ENCODE assay signal across 15 mouse cellular contexts in the genomic region with DNA sequence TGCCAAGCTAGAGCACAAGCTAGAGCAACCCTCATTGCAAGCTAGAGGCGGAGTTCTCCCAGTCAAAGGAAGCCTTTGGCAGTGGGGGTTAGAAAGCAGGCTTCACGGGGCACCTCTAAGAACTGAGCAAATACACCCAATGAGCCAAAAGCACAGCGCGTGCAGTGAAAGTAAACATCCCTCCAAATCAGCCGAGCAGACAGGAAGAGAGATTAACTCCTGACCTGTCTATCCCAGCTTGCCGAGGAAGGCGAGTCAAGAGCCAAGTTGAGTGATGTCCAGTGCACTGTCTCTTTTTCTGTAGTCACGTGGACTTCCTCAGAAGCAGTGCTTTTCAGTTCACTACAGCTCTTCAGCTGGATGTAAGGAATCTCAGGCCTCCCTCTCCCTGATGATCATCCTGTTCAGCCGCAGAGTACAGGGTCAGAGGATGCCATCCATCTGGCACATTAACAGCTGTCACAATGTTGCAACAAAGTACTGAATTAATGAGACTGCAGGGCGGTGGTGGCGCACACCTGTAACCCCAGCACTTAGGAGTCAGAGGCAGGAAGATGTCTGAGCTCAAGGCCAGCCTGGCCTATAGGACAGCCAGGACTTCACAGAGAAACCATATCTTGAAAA. TPM values are rescaled to one million over a fixed set of nuclear protein-coding genes. Genes with fewer than 3 reads are reported as not detected.
A peak's percentile ranks its signal among the peaks of the same experiment; 100 is the strongest.
DNase-seq lines count a peak whose midpoint lies in the region; ATAC-seq and TF ChIP-seq lines count a peak whose summit lies in the region.
"Had no signal": no experiment of that assay in that cellular context is flagged by ENCODE, and none has a peak within 500 bp of the region (broad histone marks: within the 10 kb centered on the region; RNA-seq: fewer than 3 reads in every experiment).

No protein-coding gene starts in this region.

- H3K9me3 ChIP-seq in hindbrain, postnatal 0 days (ENCODE audit: low read length), result no peaks in the 10 kb centered on the region
- H3K9me3 ChIP-seq in hindbrain, embryonic 16.5 days (ENCODE audit: control insufficient read depth, low read length), result no peaks in the 10 kb centered on the region
- no peaks in the 10 kb centered on the region for H3K9me3 ChIP-seq in kidney, embryonic 15.5 days (replicated peaks)
- no peaks in the 10 kb centered on the region for H3K9me3 ChIP-seq in liver, embryonic 16.5 days (replicated peaks; ENCODE audit: control insufficient read depth, low read length)
- H3K9me3 ChIP-seq in stomach, embryonic 14.5 days (ENCODE audit: control insufficient read depth, low read depth, low read length), result no peaks in the 10 kb centered on the region
- H3K9me3 ChIP-seq: heart, embryonic 13.5 days had no signal

- H3K9ac ChIP-seq in hindbrain, postnatal 0 days (replicated peaks; ENCODE audit: low read length), result no peak overlapping the region
- no peak overlapping the region for H3K9ac ChIP-seq in hindbrain, embryonic 16.5 days (ENCODE audit: low read depth, low read length)
- H3K9ac ChIP-seq in kidney, embryonic 15.5 days, result no peak overlapping the region
- H3K9ac ChIP-seq in liver, embryonic 16.5 days (ENCODE audit: low read depth, low read length), result no peak overlapping the region
- H3K9ac ChIP-seq in stomach, embryonic 14.5 days (replicated peaks; ENCODE audit: low read depth, low read length), result no peak overlapping the region
- H3K9ac ChIP-seq: heart, embryonic 13.5 days had no signal

- DNase-seq in hindbrain, postnatal 0 days (ENCODE audit: low spot score), result peak; percentile 24
- DNase-seq in frontal cortex, postnatal 25 days (ENCODE audit: low spot score in 2 of 2), result no peak
- DNase-seq in gastrocnemius, postnatal 14 days, result no peak
- DNase-seq: cerebellum, postnatal 36 days; left cerebral cortex, postnatal 4 days; right cerebral cortex, postnatal 4 days had no signal

- H3K36me3 ChIP-seq in hindbrain, postnatal 0 days (ENCODE audit: insufficient read depth, low read length), result no peaks in the 10 kb centered on the region
- peaks cover 9% of the 10 kb centered on the region; the same call in 1 of the 2 replicates for H3K36me3 ChIP-seq in hindbrain, embryonic 16.5 days (ENCODE audit: control insufficient read depth, insufficient read depth, low read length)
- peaks cover 6% of the 10 kb centered on the region; the same call in 1 of the 2 replicates for H3K36me3 ChIP-seq in kidney, embryonic 15.5 days
- no peaks in the 10 kb centered on the region for H3K36me3 ChIP-seq in liver, embryonic 16.5 days (ENCODE audit: control insufficient read depth, insufficient read depth)
- H3K36me3 ChIP-seq in stomach, embryonic 14.5 days (ENCODE audit: control insufficient read depth, insufficient read depth, low read length), result peaks cover 4% of the 10 kb centered on the region; the same call in 1 of the 2 replicates

- no peaks in the 10 kb centered on the region for H3K27me3 ChIP-seq in hindbrain, postnatal 0 days (ENCODE audit: insufficient read depth, low read length)
- no peaks in the 10 kb centered on the region for H3K27me3 ChIP-seq in hindbrain, embryonic 16.5 days (replicated peaks; ENCODE audit: control insufficient read depth, insufficient read depth, low read length)
- no peaks in the 10 kb centered on the region for H3K27me3 ChIP-seq in kidney, embryonic 15.5 days
- no peaks in the 10 kb centered on the region for H3K27me3 ChIP-seq in liver, embryonic 16.5 days (ENCODE audit: control insufficient read depth, insufficient read depth, low read depth, low read length)
- no peaks in the 10 kb centered on the region for H3K27me3 ChIP-seq in stomach, embryonic 14.5 days (ENCODE audit: control insufficient read depth, insufficient read depth, low read length)
- H3K27me3 ChIP-seq: heart, embryonic 13.5 days had no signal

- no peak overlapping the region for H3K27ac ChIP-seq in hindbrain, postnatal 0 days
- H3K27ac ChIP-seq in hindbrain, embryonic 16.5 days (ENCODE audit: low read depth, low read length), result no peak overlapping the region
- no peak overlapping the region for H3K27ac ChIP-seq in kidney, embryonic 15.5 days
- H3K27ac ChIP-seq in liver, embryonic 16.5 days (ENCODE audit: low read length), result peak overlapping the region; percentile 61
- no peak overlapping the region for H3K27ac ChIP-seq in stomach, embryonic 14.5 days (ENCODE audit: low read length)
- H3K27ac ChIP-seq: heart, embryonic 13.5 days; midbrain, embryonic 10.5 days had no signal

- H3K4me2 ChIP-seq in hindbrain, postnatal 0 days (ENCODE audit: low read depth, low read length), result no peak overlapping the region
- H3K4me2 ChIP-seq in hindbrain, embryonic 16.5 days (ENCODE audit: low read length), result no peak overlapping the region
- no peak overlapping the region for H3K4me2 ChIP-seq in kidney, embryonic 15.5 days
- H3K4me2 ChIP-seq in liver, embryonic 16.5 days (ENCODE audit: low read depth, low read length), result no peak overlapping the region
- H3K4me2 ChIP-seq in stomach, embryonic 14.5 days (replicated peaks; ENCODE audit: low read depth, low read length), result no peak overlapping the region
- H3K4me2 ChIP-seq: heart, embryonic 13.5 days had no signal

- H3K4me1 ChIP-seq in hindbrain, postnatal 0 days (ENCODE audit: insufficient read depth, low read length), result no peaks in the 10 kb centered on the region
- no peaks in the 10 kb centered on the region for H3K4me1 ChIP-seq in hindbrain, embryonic 16.5 days (ENCODE audit: control insufficient read depth, insufficient read depth, low read depth, low read length)
- peaks cover 10% of the 10 kb centered on the region; the same call in 1 of the 2 replicates for H3K4me1 ChIP-seq in kidney, embryonic 15.5 days
- peaks cover 10% of the 10 kb centered on the region for H3K4me1 ChIP-seq in liver, embryonic 16.5 days (ENCODE audit: control insufficient read depth, low read depth, low read length)
- H3K4me1 ChIP-seq in stomach, embryonic 14.5 days (ENCODE audit: control insufficient read depth, insufficient read depth, low read length), result peaks cover 11% of the 10 kb centered on the region; the same call in 1 of the 2 replicates

- no peak overlapping the region for H3K4me3 ChIP-seq in hindbrain, postnatal 0 days (ENCODE audit: low read length)
- no peak overlapping the region for H3K4me3 ChIP-seq in hindbrain, embryonic 16.5 days (ENCODE audit: low read length)
- H3K4me3 ChIP-seq in kidney, embryonic 15.5 days (replicated peaks), result no peak overlapping the region
- H3K4me3 ChIP-seq in liver, embryonic 16.5 days (ENCODE audit: low read depth, low read length), result no peak overlapping the region
- H3K4me3 ChIP-seq in stomach, embryonic 14.5 days (ENCODE audit: low read depth, low read length), result no peak overlapping the region
- H3K4me3 ChIP-seq: erythroblast, embryonic 14.5 days; heart, embryonic 13.5 days; midbrain, embryonic 10.5 days had no signal

- ATAC-seq in hindbrain, postnatal 0 days, result no peak
- no peak for ATAC-seq in hindbrain, embryonic 16.5 days
- ATAC-seq in kidney, embryonic 15.5 days (replicated peaks; ENCODE audit: low FRiP score), result peak; percentile 50; the same call in 1 of the 2 replicates
- peak; percentile 81 for ATAC-seq in liver, embryonic 16.5 days (ENCODE audit: low read depth)
- peak; percentile 51; the same call in 1 of the 2 replicates for ATAC-seq in stomach, embryonic 14.5 days (ENCODE audit: insufficient number of reproducible peaks, insufficient read depth, low FRiP score, low read depth)
- ATAC-seq in erythroid progenitor cell, adult 5-6 weeks (replicated peaks; ENCODE audit: low FRiP score, poor library complexity, severe bottlenecking), result no peak
- ATAC-seq: inflammation-experienced regulatory T-cells, adult 6 months had no signal

- intact Hi-C loops in gastrocnemius, postnatal 14 days (cut with DNase I; ENCODE audit: low total_unique reads), result no loop called here

- 56% methylated on average over 11 of the region's 11 CpGs for WGBS in hindbrain, postnatal 0 days
- 69% methylated on average over 11 of the region's 11 CpGs for WGBS in hindbrain, embryonic 16.5 days
- 13% methylated on average over 11 of the region's 11 CpGs for WGBS in kidney, embryonic 15.5 days
- WGBS in liver, embryonic 16.5 days (ENCODE audit: insufficient replicate concordance), result 36% methylated on average over 11 of the region's 11 CpGs
- WGBS in stomach, embryonic 14.5 days, result 12% methylated on average over 11 of the region's 11 CpGs

- no peak for TF ChIP-seq CTCF in hindbrain, postnatal 0 days (IDR thresholded peaks at IDR 0.05; ENCODE audit: low read depth)

RNA-seq across cellular contexts. Expression of a gene that starts 19.4 kb away (rescaled TPM):
- total RNA-seq in hindbrain, postnatal 0 days (2014; rRNA removed), result 2.8 and 4.9 TPM in 2 replicates
- polyA plus RNA-seq in hindbrain, postnatal 0 days (2015; fragmentation: Nextera tagmentation; extraction: Ambion mirVana), result 2.0 and 2.3 TPM in 2 replicates
- polyA plus RNA-seq in hindbrain, embryonic 16.5 days (2015; fragmentation: Nextera tagmentation; extraction: Ambion mirVana), result 2.3 and 2.7 TPM in 2 replicates
- polyA plus RNA-seq in kidney, embryonic 15.5 days (2015; fragmentation: Nextera tagmentation; extraction: Ambion mirVana), result 3.6 and 3.7 TPM in 2 replicates
- 25.1 and 26.5 TPM in 2 replicates for polyA plus RNA-seq in liver, embryonic 16.5 days (2015; fragmentation: Nextera tagmentation; extraction: Ambion mirVana)
- 4.3 and 4.5 TPM in 2 replicates for polyA plus RNA-seq in stomach, embryonic 14.5 days (2014; fragmentation: Nextera tagmentation; extraction: Ambion mirVana)
- total RNA-seq in erythroid progenitor cell, adult 5-6 weeks (2015; ENCODE audit: low replicate concordance), result 44.0 and 44.4 TPM in 2 replicates
- 23.7 and 42.1 TPM in 2 replicates for total RNA-seq in erythroid progenitor cell, adult 5-6 weeks (2017; ENCODE audit: low replicate concordance)
- 1 to 10 TPM; 2.6 to 4.2 TPM for total RNA-seq in gastrocnemius, postnatal 14 days (2021)

RNA-seq across cellular contexts. Expression of a gene that starts 26.2 kb away (rescaled TPM):
- 14.6 and 19.7 TPM in 2 replicates for total RNA-seq in hindbrain, postnatal 0 days (2014; rRNA removed)
- 11.6 and 12.6 TPM in 2 replicates for polyA plus RNA-seq in hindbrain, postnatal 0 days (2015; fragmentation: Nextera tagmentation; extraction: Ambion mirVana)
- 12.5 and 14.0 TPM in 2 replicates for polyA plus RNA-seq in hindbrain, embryonic 16.5 days (2015; fragmentation: Nextera tagmentation; extraction: Ambion mirVana)
- polyA plus RNA-seq in kidney, embryonic 15.5 days (2015; fragmentation: Nextera tagmentation; extraction: Ambion mirVana), result 9.1 and 9.6 TPM in 2 replicates
- polyA plus RNA-seq in liver, embryonic 16.5 days (2015; fragmentation: Nextera tagmentation; extraction: Ambion mirVana), result 1.8 and 1.9 TPM in 2 replicates
- polyA plus RNA-seq in stomach, embryonic 14.5 days (2014; fragmentation: Nextera tagmentation; extraction: Ambion mirVana), result 8.5 and 10.1 TPM in 2 replicates
- 1.3 TPM in 1 of 2 replicates, not detected in the other for total RNA-seq in erythroid progenitor cell, adult 5-6 weeks (2015; ENCODE audit: low replicate concordance)
- 0.53 and 2.7 TPM in 2 replicates for total RNA-seq in erythroid progenitor cell, adult 5-6 weeks (2017; ENCODE audit: low replicate concordance)
- total RNA-seq in gastrocnemius, postnatal 14 days (2021), result 1 to 10 TPM; 4.8 to 5.4 TPM

RNA-seq across cellular contexts. Expression of a gene that starts 33.5 kb away (rescaled TPM):
- 20.6 and 23.0 TPM in 2 replicates for total RNA-seq in hindbrain, postnatal 0 days (2014; rRNA removed)
- polyA plus RNA-seq in hindbrain, postnatal 0 days (2015; fragmentation: Nextera tagmentation; extraction: Ambion mirVana), result 21.5 and 21.7 TPM in 2 replicates
- polyA plus RNA-seq in hindbrain, embryonic 16.5 days (2015; fragmentation: Nextera tagmentation; extraction: Ambion mirVana), result 21.3 TPM in 2 replicates
- polyA plus RNA-seq in kidney, embryonic 15.5 days (2015; fragmentation: Nextera tagmentation; extraction: Ambion mirVana), result 34.6 and 37.2 TPM in 2 replicates
- polyA plus RNA-seq in liver, embryonic 16.5 days (2015; fragmentation: Nextera tagmentation; extraction: Ambion mirVana), result 10.0 and 10.6 TPM in 2 replicates
- polyA plus RNA-seq in stomach, embryonic 14.5 days (2014; fragmentation: Nextera tagmentation; extraction: Ambion mirVana), result 23.3 and 23.8 TPM in 2 replicates
- 6.7 TPM in 1 of 2 replicates, not detected in the other for total RNA-seq in erythroid progenitor cell, adult 5-6 weeks (2015; ENCODE audit: low replicate concordance)
- total RNA-seq in erythroid progenitor cell, adult 5-6 weeks (2017; ENCODE audit: low replicate concordance), result 3.2 TPM in 1 of 2 replicates, not detected in the other
- 10 to 100 TPM; 13.9 to 18.3 TPM for total RNA-seq in gastrocnemius, postnatal 14 days (2021)

Comparison
In these comparisons a context has a peak if more than half of its experiments do, and no peak if none do; other contexts are left out.
1. ATAC-seq: peak in kidney, embryonic 15.5 days (single experiment), liver, embryonic 16.5 days (single experiment) and stomach, embryonic 14.5 days (single experiment); none in hindbrain, postnatal 0 days (single experiment), hindbrain, embryonic 16.5 days (single experiment) and erythroid progenitor cell, adult 5-6 weeks (single experiment).